Comparison of ENCODE assay signal across 10 mouse cellular contexts in genomic region chr4:128617363-128618120, GRCm38 (mm10). TPM values are rescaled to one million over a fixed set of nuclear protein-coding genes. Genes with fewer than 3 reads are reported as not detected.
A peak's percentile ranks its signal among the peaks of the same experiment; 100 is the strongest.
DNase-seq lines count a peak whose midpoint lies in the region; ATAC-seq and TF ChIP-seq lines count a peak whose summit lies in the region.
"Had no signal": no experiment of that assay in that cellular context is flagged by ENCODE, and none has a peak within 500 bp of the region (broad histone marks: within the 10 kb centered on the region; RNA-seq: fewer than 3 reads in every experiment).

No protein-coding gene starts in this region.

- TF ChIP-seq CTCF in midbrain, postnatal 0 days (IDR thresholded peaks at IDR 0.05): no peak
- 0 out of 2 replicates have a peak, but pooled peaks have one; percentile 17 for TF ChIP-seq CTCF in thymus, adult 2 months (IDR thresholded peaks at IDR 0.05; ENCODE audit: borderline replicate concordance, control insufficient read depth, extremely low read depth, insufficient read depth, low read length, poor library complexity)

- H3K36me3 ChIP-seq in midbrain, embryonic 11.5 days (ENCODE audit: control insufficient read depth, insufficient read depth, low read length): no peaks in the 10 kb centered on the region
- no peaks in the 10 kb centered on the region for H3K36me3 ChIP-seq in midbrain, postnatal 0 days (ENCODE audit: insufficient read depth, low read length)
- no peaks in the 10 kb centered on the region for H3K36me3 ChIP-seq in embryonic facial prominence, embryonic 10.5 days (replicated peaks)
- no peaks in the 10 kb centered on the region for H3K36me3 ChIP-seq in thymus, adult 2 months (ENCODE audit: control insufficient read depth, insufficient read depth, low read length)
- H3K36me3 ChIP-seq: intestine, embryonic 15.5 days had no signal

- no peaks in the 10 kb centered on the region for H3K4me1 ChIP-seq in midbrain, embryonic 11.5 days (ENCODE audit: control insufficient read depth, insufficient read depth, low read length)
- H3K4me1 ChIP-seq in midbrain, postnatal 0 days (ENCODE audit: insufficient read depth, low read length): no peaks in the 10 kb centered on the region
- H3K4me1 ChIP-seq in embryonic facial prominence, embryonic 10.5 days: peaks cover 32% of the 10 kb centered on the region
- H3K4me1 ChIP-seq in thymus, adult 2 months (replicated peaks; ENCODE audit: control insufficient read depth, insufficient read depth, low read length): peaks cover 57% of the 10 kb centered on the region

- TF ChIP-seq POLR2A in thymus, adult 2 months (IDR thresholded peaks at IDR 0.05; ENCODE audit: control insufficient read depth, extremely low read depth, insufficient read depth, low read length, poor library complexity): no peak

- H3K4me3 ChIP-seq in midbrain, embryonic 11.5 days (ENCODE audit: low read depth, low read length): no peak overlapping the region
- H3K4me3 ChIP-seq in midbrain, postnatal 0 days (ENCODE audit: low read depth, low read length): no peak overlapping the region
- no peak overlapping the region for H3K4me3 ChIP-seq in embryonic facial prominence, embryonic 10.5 days
- H3K4me3 ChIP-seq in thymus, adult 2 months (ENCODE audit: control insufficient read depth, insufficient read depth, low read length): peak overlapping the region; percentile 60
- H3K4me3 ChIP-seq: erythroblast, embryonic 14.5 days; intestine, embryonic 15.5 days had no signal

- no peaks in the 10 kb centered on the region for H3K27me3 ChIP-seq in midbrain, embryonic 11.5 days (ENCODE audit: control insufficient read depth, insufficient read depth, low read length)
- H3K27me3 ChIP-seq in midbrain, postnatal 0 days (ENCODE audit: insufficient read depth, low read length): no peaks in the 10 kb centered on the region
- H3K27me3 ChIP-seq in embryonic facial prominence, embryonic 10.5 days (replicated peaks; ENCODE audit: low read depth, poor library complexity, severe bottlenecking): peaks cover 36% of the 10 kb centered on the region
- H3K27me3 ChIP-seq in thymus, adult 2 months (ENCODE audit: control insufficient read depth, insufficient read depth, low read length): no peaks in the 10 kb centered on the region
- H3K27me3 ChIP-seq: intestine, embryonic 15.5 days had no signal

- no peak for ATAC-seq in midbrain, embryonic 11.5 days (ENCODE audit: low FRiP score)
- no peak for ATAC-seq in midbrain, postnatal 0 days (ENCODE audit: low FRiP score)

- WGBS in midbrain, embryonic 11.5 days: 76% methylated on average over 17 of the region's 17 CpGs
- WGBS in midbrain, postnatal 0 days: 69% methylated on average over 17 of the region's 17 CpGs
- 78% methylated on average over 17 of the region's 17 CpGs for WGBS in embryonic facial prominence, embryonic 10.5 days
- WGBS in thymus, adult 2 months: 15% methylated on average over 17 of the region's 17 CpGs

- H3K9ac ChIP-seq in midbrain, embryonic 11.5 days (ENCODE audit: low read length): 0 out of 2 replicates have a peak overlapping the region, but pooled peaks have one; percentile 20
- no peak overlapping the region for H3K9ac ChIP-seq in midbrain, postnatal 0 days (replicated peaks; ENCODE audit: low read length, poor library complexity, severe bottlenecking)
- H3K9ac ChIP-seq: intestine, embryonic 15.5 days had no signal

- H3K9me3 ChIP-seq in midbrain, embryonic 11.5 days (ENCODE audit: control insufficient read depth, low read length): no peaks in the 10 kb centered on the region
- no peaks in the 10 kb centered on the region for H3K9me3 ChIP-seq in midbrain, postnatal 0 days (ENCODE audit: low read length)
- H3K9me3 ChIP-seq in embryonic facial prominence, embryonic 10.5 days: no peaks in the 10 kb centered on the region
- H3K9me3 ChIP-seq: intestine, embryonic 15.5 days had no signal

- no peak overlapping the region for H3K4me2 ChIP-seq in midbrain, embryonic 11.5 days
- H3K4me2 ChIP-seq in midbrain, postnatal 0 days (ENCODE audit: low read depth, low read length, poor library complexity, severe bottlenecking): no peak overlapping the region

- no peak for DNase-seq in midbrain, embryonic 11.5 days (ENCODE audit: low spot score, missing footprints)
- no peak for DNase-seq in midbrain, postnatal 0 days (ENCODE audit: low spot score)
- no peak for DNase-seq in embryonic facial prominence, embryonic 10.5 days (ENCODE audit: low spot score)
- peak; percentile 54 for DNase-seq in kidney, postnatal 10 days
- peak; percentile 37 for DNase-seq in thymus, adult 2 months
- DNase-seq in cerebellum, adult 18-20 months: no peak
- no peak for DNase-seq in frontal cortex, adult 2 months (ENCODE audit: extremely low spot score in 1 of 2, low spot score in 1 of 2)
- DNase-seq: lung, postnatal 14 days had no signal

- H3K27ac ChIP-seq in midbrain, embryonic 11.5 days (ENCODE audit: low read depth, low read length): no peak overlapping the region
- H3K27ac ChIP-seq in midbrain, postnatal 0 days (ENCODE audit: low read depth, low read length): no peak overlapping the region
- H3K27ac ChIP-seq in embryonic facial prominence, embryonic 10.5 days (replicated peaks): 0 out of 2 replicates have a peak overlapping the region, but pooled peaks have one; percentile 3
- H3K27ac ChIP-seq in thymus, adult 2 months (ENCODE audit: control insufficient read depth, insufficient read depth, low read length): peak overlapping the region; percentile 89

RNA-seq across cellular contexts. Expression of gene Tlr12, which starts 0.9 kb away (rescaled TPM):
- polyA plus RNA-seq in midbrain, embryonic 11.5 days (2014; fragmentation: Nextera tagmentation; extraction: Ambion mirVana): 0.04 and 0.22 TPM in 2 replicates
- total RNA-seq in midbrain, postnatal 0 days (2014; rRNA removed): 1.3 and 2.1 TPM in 2 replicates
- polyA plus RNA-seq in midbrain, postnatal 0 days (2015; fragmentation: Nextera tagmentation; extraction: Ambion mirVana): 0.71 and 1.1 TPM in 2 replicates
- 0.41 and 0.60 TPM in 2 replicates for polyA plus RNA-seq in embryonic facial prominence, embryonic 10.5 days (2016; fragmentation: Nextera tagmentation; extraction: Ambion mirVana)
- 42.8 and 46.6 TPM in 2 replicates for polyA plus RNA-seq in thymus, adult 2 months (2012; rRNA removed)
- polyA plus RNA-seq in frontal cortex, adult 2 months (2012; rRNA removed): 0.76 and 1.00 TPM in 2 replicates

RNA-seq across cellular contexts. Expression of gene Zscan20, which starts 7.6 kb away (rescaled TPM):
- 3.1 and 4.3 TPM in 2 replicates for polyA plus RNA-seq in midbrain, embryonic 11.5 days (2014; fragmentation: Nextera tagmentation; extraction: Ambion mirVana)
- total RNA-seq in midbrain, postnatal 0 days (2014; rRNA removed): 12.3 and 16.6 TPM in 2 replicates
- polyA plus RNA-seq in midbrain, postnatal 0 days (2015; fragmentation: Nextera tagmentation; extraction: Ambion mirVana): 1.9 and 2.5 TPM in 2 replicates
- 7.1 and 7.8 TPM in 2 replicates for polyA plus RNA-seq in embryonic facial prominence, embryonic 10.5 days (2016; fragmentation: Nextera tagmentation; extraction: Ambion mirVana)
- 7.7 and 9.4 TPM in 2 replicates for polyA plus RNA-seq in thymus, adult 2 months (2012; rRNA removed)
- polyA plus RNA-seq in frontal cortex, adult 2 months (2012; rRNA removed): 4.1 and 4.6 TPM in 2 replicates

RNA-seq across cellular contexts. Expression of gene Phc2, which starts 37.0 kb away (rescaled TPM):
- 85.6 and 110 TPM in 2 replicates for polyA plus RNA-seq in midbrain, embryonic 11.5 days (2014; fragmentation: Nextera tagmentation; extraction: Ambion mirVana)
- 64.3 and 66.1 TPM in 2 replicates for total RNA-seq in midbrain, postnatal 0 days (2014; rRNA removed)
- polyA plus RNA-seq in midbrain, postnatal 0 days (2015; fragmentation: Nextera tagmentation; extraction: Ambion mirVana): 31.4 and 34.8 TPM in 2 replicates
- polyA plus RNA-seq in embryonic facial prominence, embryonic 10.5 days (2016; fragmentation: Nextera tagmentation; extraction: Ambion mirVana): 69.5 and 84.4 TPM in 2 replicates
- polyA plus RNA-seq in thymus, adult 2 months (2012; rRNA removed): 139 and 149 TPM in 2 replicates
- 104 and 110 TPM in 2 replicates for polyA plus RNA-seq in frontal cortex, adult 2 months (2012; rRNA removed)

Comparison
In these comparisons a context has a peak if more than half of its experiments do, and no peak if none do; other contexts are left out.
1. DNase-seq: peak in kidney, postnatal 10 days (single experiment) and thymus, adult 2 months (single experiment); none in midbrain, embryonic 11.5 days (single experiment), midbrain, postnatal 0 days (single experiment), embryonic facial prominence, embryonic 10.5 days (single experiment), cerebellum, adult 18-20 months (0 of 2) and frontal cortex, adult 2 months (0 of 2).
2. H3K27ac ChIP-seq: peak in embryonic facial prominence, embryonic 10.5 days (single experiment) and thymus, adult 2 months (single experiment); none in midbrain, embryonic 11.5 days (single experiment) and midbrain, postnatal 0 days (single experiment).
3. RNA of gene Tlr12, which starts 0.9 kb away (polyA plus RNA-seq): 42.8 to 46.6 TPM in thymus, adult 2 months; 0.71 to 1.1 TPM in midbrain, postnatal 0 days, 0.76 to 1.00 TPM in frontal cortex, adult 2 months, 0.41 to 0.60 TPM in embryonic facial prominence, embryonic 10.5 days and 0.04 to 0.22 TPM in midbrain, embryonic 11.5 days; every median in the first group is over 10 times any median in the second.